ENCODE assay signal across 18 mouse cellular contexts in the genomic region with DNA sequence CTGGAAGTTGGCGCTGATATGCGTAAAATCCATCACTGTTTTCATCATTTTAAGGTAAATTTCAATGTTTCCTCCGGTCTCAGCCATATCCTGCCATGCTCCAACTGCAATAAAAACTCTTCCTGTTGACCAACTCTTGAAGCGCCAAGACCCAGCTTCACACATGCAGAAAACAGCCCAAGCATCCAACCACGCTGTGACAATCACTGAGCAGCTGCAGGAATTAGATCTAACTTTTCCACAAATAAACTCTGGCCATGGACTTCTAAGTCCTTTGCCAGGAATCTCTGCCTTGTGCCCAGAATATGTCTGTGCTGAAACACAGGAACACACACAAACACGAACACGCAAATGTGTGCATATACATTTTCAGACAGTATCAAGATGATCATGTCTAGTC.
DNase-seq lines count a peak whose midpoint lies in the region; ATAC-seq and TF ChIP-seq lines count a peak whose summit lies in the region.
"Had no signal": no experiment of that assay in that cellular context is flagged by ENCODE, and none has a peak within 500 bp of the region (broad histone marks: within the 10 kb centered on the region; RNA-seq: fewer than 3 reads in every experiment).

No protein-coding gene starts in this region.

- H3K4me3 ChIP-seq in heart, embryonic 11.5 days (ENCODE audit: low read depth, low read length), result no peak overlapping the region
- H3K4me3 ChIP-seq in lung, adult 2 months (replicated peaks; ENCODE audit: extremely low read depth, low read depth, low read length), result no peak overlapping the region

- H3K27ac ChIP-seq in heart, embryonic 11.5 days (ENCODE audit: low read depth, low read length), result no peak overlapping the region

- peaks cover 3% of the 10 kb centered on the region; the same call in 1 of the 2 replicates for H3K9me3 ChIP-seq in heart, embryonic 11.5 days (replicated peaks; ENCODE audit: control insufficient read depth, low read length)

- H3K36me3 ChIP-seq in heart, embryonic 11.5 days (ENCODE audit: control insufficient read depth, insufficient read depth, low read length), result no peaks in the 10 kb centered on the region
- H3K36me3 ChIP-seq: G1E had no signal

- no peak overlapping the region for H3K9ac ChIP-seq in heart, embryonic 11.5 days (ENCODE audit: low read depth, low read length)

- no peak overlapping the region for H3K4me2 ChIP-seq in heart, embryonic 11.5 days

- H3K27me3 ChIP-seq in heart, embryonic 11.5 days (ENCODE audit: control insufficient read depth, insufficient read depth, low read length), result no peaks in the 10 kb centered on the region
- H3K27me3 ChIP-seq: Patski had no signal

- H3K4me1 ChIP-seq in heart, embryonic 11.5 days (ENCODE audit: control insufficient read depth, insufficient read depth, low read length), result no peaks in the 10 kb centered on the region
- no peaks in the 10 kb centered on the region for H3K4me1 ChIP-seq in lung, adult 2 months (ENCODE audit: control insufficient read depth, insufficient read depth, low read length)

- no peak for TF ChIP-seq CTCF in lung, adult 2 months (IDR thresholded peaks at IDR 0.05; ENCODE audit: insufficient read depth, low read length)

- DNase-seq in heart, adult 11 months, result peak; percentile 71
- DNase-seq in lung, postnatal 10 days, result peak; percentile 27
- DNase-seq in lung, adult 2 months, result no peak
- DNase-seq: adrenal gland, adult 2 months; adrenal gland, adult 8-10 months; adrenal gland, postnatal 10 days; adrenal gland, postnatal 14 days; adrenal gland, postnatal 25 days; adrenal gland, postnatal 36 days; B cell, adult 2 months; cerebellum, adult 11 months; cerebellum, adult 11-12 months; cerebellum, adult 18-20 months had no signal

- 92% methylated on average over 7 of the region's 7 CpGs for WGBS in heart, embryonic 11.5 days (ENCODE audit: insufficient replicate concordance)
- 82% methylated on average over 7 of the region's 7 CpGs for WGBS in lung, adult 2 months

- no peak for TF ChIP-seq POLR2A in lung, adult 2 months (IDR thresholded peaks at IDR 0.05; ENCODE audit: borderline replicate concordance, extremely low read depth, low read depth, low read length)

- ATAC-seq in heart, embryonic 11.5 days (replicated peaks; ENCODE audit: insufficient number of reproducible peaks, low FRiP score, low TSS enrichment), result no peak
- ATAC-seq: activated CD4-positive, CD25-positive, alpha-beta regulatory T cell, adult 4 months; CD4-positive, CD25-positive, alpha-beta regulatory T cell, adult 4 months; Patski had no signal
